Mouse (Mus musculus) CD4-positive naive resting alpha-beta T cell, adult 57 days (primary cell): ENCODE data around the gene Vasn. TPM values are rescaled to one million over a fixed set of nuclear protein-coding genes. Genes with fewer than 3 reads are reported as not detected.

ENCODE experiments used
- total RNA-seq: library from RNA; stranded (reverse); gene quantifications from one replicate; pipeline ENCODE4 v1.2.4, GENCODE M21; 2023

Gene Vasn
- 0.47 TPM for total RNA-seq

DNA sequence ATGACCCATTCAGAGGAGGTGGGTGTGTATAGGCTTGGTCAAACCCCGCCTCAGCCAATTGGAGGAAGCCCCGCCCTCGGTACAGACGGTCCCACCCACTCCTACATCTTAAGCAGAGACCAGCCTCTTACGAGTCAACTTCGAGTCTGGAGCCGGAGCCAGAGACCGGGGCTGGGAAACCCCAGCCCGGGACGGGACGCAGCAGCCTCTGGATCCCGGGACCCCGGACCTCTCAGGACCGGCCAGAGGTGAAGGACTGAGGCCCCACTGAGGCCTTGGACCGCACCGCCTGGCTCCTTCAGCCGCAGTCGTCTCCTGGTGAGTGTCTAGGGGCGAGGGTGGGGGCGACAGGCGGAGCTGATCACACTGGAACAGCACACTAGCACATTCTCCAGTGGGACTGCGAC is at the start of gene Vasn, which contains the start of gene Dnaja3:
TSS of gene Vasn (plus strand) at position 111 of the 407 bp plus-strand sequence.
TSS of gene Dnaja3 (plus strand) at position 159 of the 407 bp plus-strand sequence.

GRCm38 (mm10) chr16:4593971-4594813 is 45.5 kb upstream of the Vasn start, which contains the start of gene Glis2:
Gene Glis2, plus strand, starts transcription at chr16:4594713.

DNA sequence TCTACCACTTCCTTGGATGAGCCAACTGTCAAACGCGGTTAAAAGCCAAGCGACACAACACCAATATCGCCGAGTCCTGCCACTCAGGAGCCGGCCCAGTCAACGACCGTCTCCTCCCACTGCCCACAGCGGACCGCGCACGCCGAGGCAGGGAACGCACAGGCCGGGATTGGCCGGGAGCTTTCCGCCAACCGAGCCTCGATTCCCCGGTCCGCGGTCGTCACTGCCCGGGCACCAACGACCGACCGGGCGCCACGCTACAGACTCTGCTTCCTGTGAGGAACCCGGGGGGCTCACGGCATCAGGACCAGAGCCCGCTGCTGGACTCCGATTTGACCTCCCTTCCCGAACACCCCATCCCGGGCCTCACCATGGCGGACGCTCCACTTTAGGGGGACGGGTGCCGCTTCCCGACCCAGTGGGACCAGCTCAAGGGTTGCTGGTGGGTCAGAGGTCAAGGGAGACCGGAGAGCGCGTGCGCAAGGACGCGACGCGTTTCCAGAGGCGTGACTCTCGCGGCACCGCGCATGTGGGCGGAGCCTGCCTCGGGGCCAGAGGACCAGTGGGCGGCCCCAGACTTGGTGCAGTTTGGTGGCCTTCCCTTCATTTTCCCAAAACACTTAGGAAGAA is 15.1 kb upstream of the Vasn start, which contains the start of gene Pam16:
TSS of gene Pam16 (minus strand) at position 508 of the 630 bp plus-strand sequence.

GRCm38 (mm10) chr16:4679121-4680018 is 39.6 kb downstream of the Vasn start, which contains the start of gene Coro7:
Gene Coro7, minus strand, starts transcription at chr16:4679777.

Other genes starting within 250 kb of the Vasn start
- 2.0 TPM for gene Adcy9, start 219.4 kb upstream of the Vasn start, total RNA-seq
- 0.83 TPM for gene Srl, start 98.1 kb upstream of the Vasn start, total RNA-seq
- 24.6 TPM for gene Tfap4, start 80.1 kb upstream of the Vasn start, total RNA-seq
- 0.62 TPM for gene Glis2, start 45.2 kb upstream of the Vasn start, total RNA-seq
- gene Pam16, start 15.0 kb upstream of the Vasn start, total RNA-seq, result 40.4 TPM
- 29.1 TPM for gene Dnaja3, start within 50 bp of the Vasn start, total RNA-seq
- gene Coro7, start 39.8 kb downstream of the Vasn start, total RNA-seq, result 191 TPM
- gene Nmral1, start 79.4 kb downstream of the Vasn start, total RNA-seq, result 3.2 TPM
- 40.3 TPM for gene Hmox2, start 86.4 kb downstream of the Vasn start, total RNA-seq
- gene Cdip1, start 150.4 kb downstream of the Vasn start, total RNA-seq, result 47.1 TPM
- not detected for gene 4930562C15Rik, start 195.5 kb downstream of the Vasn start, total RNA-seq
- 160 TPM for gene Ubald1, start 240.4 kb downstream of the Vasn start, total RNA-seq
- gene Mgrn1, start 246.3 kb downstream of the Vasn start, total RNA-seq, result 76.2 TPM